Comparison of ENCODE assay signal across 7 mouse cellular contexts in the genomic region with DNA sequence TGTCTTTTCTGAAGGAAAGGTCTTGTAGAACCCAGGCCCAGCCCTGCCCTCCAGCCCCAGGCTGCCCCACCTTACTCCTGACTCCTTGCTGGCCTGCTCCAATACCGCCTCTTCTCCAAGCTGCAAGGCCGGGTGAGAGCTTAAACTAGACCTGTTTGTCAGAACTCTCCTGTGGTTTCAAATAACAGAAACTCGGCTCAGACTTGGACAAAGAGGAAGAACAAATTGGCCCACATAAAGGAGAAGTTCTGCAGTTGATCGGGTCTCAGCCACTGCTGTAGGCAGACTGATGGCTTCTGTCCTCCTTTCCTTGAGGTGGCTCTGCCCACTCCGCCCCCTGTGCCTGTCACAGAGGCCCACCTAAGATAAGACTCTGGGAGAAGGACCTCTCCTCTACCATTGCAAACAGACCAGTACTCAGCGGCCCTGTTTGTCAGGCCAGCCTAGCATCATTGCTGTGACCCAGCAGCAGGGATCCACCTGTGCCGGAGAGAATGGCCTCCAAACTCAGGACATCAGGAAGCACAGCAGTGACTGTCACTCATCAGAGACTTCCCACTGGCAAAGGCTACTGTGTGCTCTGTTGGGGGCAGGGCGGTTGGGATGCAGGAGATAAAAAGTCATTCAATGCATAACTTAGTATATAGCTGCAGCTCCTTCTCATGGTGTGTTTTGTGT.
DNase-seq lines count a peak whose midpoint lies in the region; ATAC-seq and TF ChIP-seq lines count a peak whose summit lies in the region.

No protein-coding gene starts in this region.

- H3K36me3 ChIP-seq in intestine, embryonic 15.5 days, result no peaks in the 10 kb centered on the region
- no peaks in the 10 kb centered on the region for H3K36me3 ChIP-seq in intestine, postnatal 0 days (ENCODE audit: control insufficient read depth, insufficient read depth)
- H3K36me3 ChIP-seq in MEL (ENCODE audit: control insufficient read depth in 1 of 2, insufficient read depth in 2 of 2, low read length in 2 of 2), result peaks cover 0 to 32% of the 10 kb centered on the region in 2 experiments; a peak in 3 of 4 replicates
- H3K36me3 ChIP-seq in liver, postnatal 0 days (replicated peaks; ENCODE audit: insufficient read depth, low read length), result 0 out of 2 replicates have a peak, but pooled peaks cover 3% of the 10 kb centered on the region

- H3K79me2 ChIP-seq in MEL (ENCODE audit: control insufficient read depth, insufficient read depth, low read length, poor library complexity), result peaks cover 1% of the 10 kb centered on the region; the same call in 1 of the 2 replicates

- no peaks in the 10 kb centered on the region for H3K9me3 ChIP-seq in intestine, embryonic 15.5 days
- no peaks in the 10 kb centered on the region for H3K9me3 ChIP-seq in intestine, postnatal 0 days (ENCODE audit: control insufficient read depth)
- no peaks in the 10 kb centered on the region for H3K9me3 ChIP-seq in MEL (replicated peaks; ENCODE audit: insufficient read depth, low read length)
- H3K9me3 ChIP-seq in liver, postnatal 0 days (ENCODE audit: low read length), result no peaks in the 10 kb centered on the region

- no peak overlapping the region for H3K4me2 ChIP-seq in intestine, embryonic 15.5 days (replicated peaks)
- H3K4me2 ChIP-seq in intestine, postnatal 0 days (replicated peaks; ENCODE audit: low read depth), result no peak overlapping the region
- peak overlapping the region; percentile 19; the same call in 1 of the 2 replicates for H3K4me2 ChIP-seq in liver, postnatal 0 days (ENCODE audit: low read depth, low read length)

- 54% methylated on average over 8 of the region's 8 CpGs for WGBS in intestine, embryonic 15.5 days
- 56% methylated on average over 8 of the region's 8 CpGs for WGBS in intestine, postnatal 0 days
- WGBS in liver, postnatal 0 days (ENCODE audit: insufficient replicate concordance), result 46% methylated on average over 8 of the region's 8 CpGs

- TF ChIP-seq CTCF in intestine, postnatal 0 days (IDR thresholded peaks at IDR 0.05; ENCODE audit: low read depth), result no peak
- TF ChIP-seq CTCF in MEL (IDR thresholded peaks at IDR 0.05 in 2 of 3, conservative IDR thresholded peaks at IDR 0.05 in 1 of 3; ENCODE audit: control insufficient read depth in 1 of 3, insufficient read depth in 1 of 3, low read depth in 2 of 3, low read length in 3 of 3, poor library complexity in 1 of 3, severe bottlenecking in 1 of 3), result no peak
- TF ChIP-seq CTCF in liver, postnatal 0 days (IDR thresholded peaks at IDR 0.05; ENCODE audit: low read depth), result no peak

- no peak overlapping the region for H3K9ac ChIP-seq in intestine, embryonic 15.5 days
- no peak overlapping the region for H3K9ac ChIP-seq in intestine, postnatal 0 days (ENCODE audit: low read depth, low read length)
- H3K9ac ChIP-seq in MEL (ENCODE audit: control insufficient read depth, low read depth, low read length, poor library complexity, severe bottlenecking), result 0 out of 2 replicates have a peak overlapping the region, but pooled peaks have one; percentile 2
- H3K9ac ChIP-seq in liver, postnatal 0 days (replicated peaks), result no peak overlapping the region

- H3K27me3 ChIP-seq in intestine, embryonic 15.5 days (replicated peaks), result no peaks in the 10 kb centered on the region
- H3K27me3 ChIP-seq in intestine, postnatal 0 days (replicated peaks; ENCODE audit: control insufficient read depth, insufficient read depth, low read length), result no peaks in the 10 kb centered on the region
- no peaks in the 10 kb centered on the region for H3K27me3 ChIP-seq in MEL (ENCODE audit: control insufficient read depth in 1 of 2, insufficient read depth in 2 of 2, low read length in 2 of 2)
- H3K27me3 ChIP-seq in liver, postnatal 0 days (ENCODE audit: insufficient read depth, low read length), result no peaks in the 10 kb centered on the region

- peak in 1 of 2 experiments; percentile 25; a peak in 1 of 4 replicates for TF ChIP-seq POLR2A in MEL (IDR thresholded peaks at IDR 0.05; ENCODE audit: control insufficient read depth in 1 of 2, insufficient read depth in 1 of 2, low read depth in 1 of 2, low read length in 2 of 2, poor library complexity in 1 of 2)

- ATAC-seq in intestine, embryonic 15.5 days, result peak; percentile 42; the same call in 1 of the 2 replicates
- no peak for ATAC-seq in intestine, postnatal 0 days
- peak; percentile 18; the same call in 1 of the 2 replicates for ATAC-seq in liver, postnatal 0 days

- 0 out of 2 replicates have a peak overlapping the region, but pooled peaks have one; percentile 54 for H3K27ac ChIP-seq in intestine, embryonic 15.5 days
- H3K27ac ChIP-seq in intestine, postnatal 0 days (ENCODE audit: low read depth, low read length), result no peak overlapping the region
- peak overlapping the region; percentile 66; the same call in 1 of the 2 replicates for H3K27ac ChIP-seq in MEL (ENCODE audit: control insufficient read depth, low read depth, low read length)
- H3K27ac ChIP-seq in liver, postnatal 0 days (ENCODE audit: low read depth), result peak overlapping the region; percentile 71

- TF ChIP-seq RAD21 in MEL (IDR thresholded peaks at IDR 0.05; ENCODE audit: low read depth, low read length), result no peak

- TF ChIP-seq EP300 in MEL (IDR thresholded peaks at IDR 0.05; ENCODE audit: low read depth in 1 of 2, low read length in 2 of 2), result 0 out of 4 replicates have a peak, but pooled peaks of 1 of the 2 experiments have one; percentile 14
- no peak for TF ChIP-seq EP300 in liver, postnatal 0 days (IDR thresholded peaks at IDR 0.05; ENCODE audit: low read depth)

- no peak overlapping the region for H3K4me3 ChIP-seq in intestine, embryonic 15.5 days (replicated peaks)
- H3K4me3 ChIP-seq in intestine, postnatal 0 days (ENCODE audit: low read depth, low read length), result no peak overlapping the region
- no peak overlapping the region for H3K4me3 ChIP-seq in MEL (ENCODE audit: control insufficient read depth in 1 of 2, insufficient read depth in 1 of 2, low read depth in 2 of 2, low read length in 2 of 2)
- H3K4me3 ChIP-seq in liver, postnatal 0 days (ENCODE audit: low read depth, low read length), result no peak overlapping the region

- DNase-seq in MEL (ENCODE audit: low read depth, low spot score), result peak; percentile 84
- DNase-seq in cerebellum, adult 9-11 months, result peak; percentile 45
- DNase-seq in liver, postnatal 0 days, result no peak
- DNase-seq in left cerebral cortex, adult 11 months (ENCODE audit: low spot score), result no peak
- DNase-seq in layer of hippocampus, adult 8-10 months (ENCODE audit: low spot score in 2 of 2), result no peak

- 0 out of 2 replicates have a peak, but pooled peaks cover 5% of the 10 kb centered on the region for H3K4me1 ChIP-seq in intestine, embryonic 15.5 days (replicated peaks)
- H3K4me1 ChIP-seq in intestine, postnatal 0 days (replicated peaks; ENCODE audit: control insufficient read depth, insufficient read depth, low read length), result no peaks in the 10 kb centered on the region; the same call in 1 of the 2 replicates
- H3K4me1 ChIP-seq in MEL (ENCODE audit: control insufficient read depth in 1 of 2, insufficient read depth in 2 of 2, low read length in 2 of 2), result peaks cover 12 to 21% of the 10 kb centered on the region in 2 experiments
- H3K4me1 ChIP-seq in liver, postnatal 0 days (ENCODE audit: insufficient read depth), result peaks cover 7% of the 10 kb centered on the region; the same call in 1 of the 2 replicates

TF ChIP-seq in MEL, 35 proteins besides CTCF, POLR2A, EP300 and RAD21:
- TF ChIP-seq GATA1 (IDR thresholded peaks at IDR 0.05; ENCODE audit: low read depth, low read length), result 0 out of 2 replicates have a peak, but pooled peaks have one; percentile 15
- TF ChIP-seq KAT2A (conservative IDR thresholded peaks at IDR 0.05; ENCODE audit: low read depth, low read length), result no peak
TF ChIP-seq in MEL: peak in this region for 1.

Comparison
In these comparisons a context has a peak if more than half of its experiments do, and no peak if none do; other contexts are left out.
1. DNase-seq: peak in MEL (single experiment) and cerebellum, adult 9-11 months (single experiment); none in liver, postnatal 0 days (single experiment), left cerebral cortex, adult 11 months (single experiment) and layer of hippocampus, adult 8-10 months (0 of 2).